Mouse (Mus musculus) frontal cortex, adult (tissue): Measurements from ENCODE around the gene Klf7.

Experiments
- ATAC-seq: cut with Nextera tagmentation; 2 replicates; pipeline ENCODE4 v1.9.2; 2017; ENCODE audit warnings: mild to moderate bottlenecking, moderate library complexity, mixed read lengths; ENCODE audit not compliant: low TSS enrichment

The Klf7 gene

DNA sequence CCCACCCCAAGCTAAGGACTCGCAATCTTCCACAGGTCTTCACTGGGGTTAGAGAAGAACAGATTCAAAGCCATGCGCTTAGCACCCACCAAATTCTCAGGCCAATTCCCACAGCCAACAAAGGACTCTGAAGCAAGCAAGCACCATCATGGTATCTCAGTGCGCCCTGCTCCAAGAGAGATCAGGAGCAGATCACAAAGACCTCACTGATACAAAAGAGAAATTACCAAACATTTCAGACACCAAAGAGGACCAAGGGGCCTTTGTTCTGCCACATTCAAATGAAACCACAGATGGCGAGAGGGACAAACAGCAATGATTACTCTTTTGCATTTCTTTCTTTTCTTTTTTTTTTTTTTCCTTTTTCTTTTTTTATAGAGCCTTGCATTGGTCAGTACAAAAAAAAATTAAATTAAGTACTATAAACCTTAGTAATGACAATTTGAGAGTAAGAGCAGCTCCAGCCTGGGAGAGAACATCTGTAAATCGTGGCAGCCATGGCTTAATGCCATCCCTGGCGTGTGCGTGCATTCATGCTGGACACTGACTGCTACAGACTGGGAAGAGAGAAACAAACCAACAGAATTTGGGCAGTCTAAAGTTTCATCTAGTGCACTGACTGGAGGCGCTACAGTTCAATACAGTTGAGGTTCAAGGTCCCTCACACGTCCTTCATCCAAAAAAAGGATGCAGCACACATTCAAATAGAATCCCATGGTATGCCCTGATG is 89.4 kb downstream of the Klf7 start:
- ATAC-seq = 0 out of 2 replicates have a peak, but pooled peaks have one; percentile 17

DNA sequence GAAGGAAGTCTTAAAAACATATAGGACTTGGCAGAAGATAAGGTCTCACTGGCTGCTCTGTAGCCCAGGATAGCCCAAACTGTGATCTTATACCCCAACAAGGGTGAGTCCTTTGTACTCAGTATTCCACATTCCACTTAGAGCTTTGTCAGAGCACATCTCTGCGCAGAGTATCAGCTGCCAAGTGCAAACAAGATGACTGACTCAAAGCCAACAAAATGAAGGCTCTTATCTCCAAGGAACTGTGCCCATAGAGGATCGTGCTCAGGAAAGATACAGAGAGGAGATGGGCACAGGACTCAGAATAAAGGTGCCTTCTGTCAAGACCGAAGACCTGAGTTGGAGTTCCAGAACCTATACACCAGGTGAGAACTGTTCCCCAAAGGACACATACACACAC is 100.1 kb downstream of the Klf7 start:
- ATAC-seq = no peak

GRCm38 (mm10) chr1:64020672-64021635 is 101.1 kb downstream of the Klf7 start:
- peak; percentile 43; the same call in 1 of the 2 replicates for ATAC-seq

GRCm38 (mm10) chr1:64019127-64019635 is 102.9 kb downstream of the Klf7 start:
- peak; percentile 46; the same call in 1 of the 2 replicates for ATAC-seq

- peak; percentile 11; the same call in 1 of the 2 replicates for ATAC-seq
Measured at GRCm38 (mm10) chr1:64018466-64019077, 103.5 kb downstream of the Klf7 start.

DNA sequence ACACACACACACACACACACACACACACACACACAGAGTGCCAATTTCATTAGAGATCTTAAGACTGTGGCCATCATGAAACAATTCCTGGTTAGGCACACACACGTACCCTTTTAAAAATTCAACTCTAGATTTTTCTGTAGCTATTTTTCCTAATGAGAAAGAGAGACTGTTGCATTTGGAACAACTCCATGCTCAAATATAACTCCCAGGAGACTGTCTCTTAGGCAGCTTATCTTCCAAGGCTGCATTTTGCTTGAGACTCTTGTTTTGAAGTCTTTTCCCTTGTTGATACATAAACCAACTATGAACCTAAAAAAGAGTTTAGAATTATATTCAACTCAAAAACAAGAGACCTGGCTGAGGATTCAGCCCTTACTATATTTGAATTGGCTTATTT is 108.0 kb downstream of the Klf7 start:
- ATAC-seq = peak; percentile 29; the same call in 1 of the 2 replicates

- ATAC-seq = no peak
Measured at GRCm38 (mm10) chr1:64008994-64009393, 113.1 kb downstream of the Klf7 start.

- ATAC-seq = no peak
Measured at GRCm38 (mm10) chr1:64008031-64008430, 114.1 kb downstream of the Klf7 start.

DNA sequence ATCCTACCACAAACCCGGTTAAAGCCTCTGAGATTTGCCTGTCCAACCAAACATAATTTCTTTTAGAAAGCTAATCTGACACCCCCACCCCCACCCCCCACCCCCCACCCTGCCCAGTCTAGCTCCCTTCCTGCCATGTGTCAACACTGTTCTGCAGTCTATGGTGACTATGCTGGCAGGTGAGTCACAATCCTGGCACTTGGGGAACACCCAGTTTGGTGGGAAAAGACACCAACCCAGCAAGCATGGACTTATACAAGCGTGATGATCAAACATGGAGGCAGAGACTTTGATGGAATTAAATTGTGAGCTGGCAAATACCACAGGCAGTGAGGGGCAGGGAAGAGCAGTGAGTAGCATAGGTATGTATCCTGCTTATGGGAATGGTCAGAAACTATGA is 116.9 kb downstream of the Klf7 start:
- no peak for ATAC-seq

DNA sequence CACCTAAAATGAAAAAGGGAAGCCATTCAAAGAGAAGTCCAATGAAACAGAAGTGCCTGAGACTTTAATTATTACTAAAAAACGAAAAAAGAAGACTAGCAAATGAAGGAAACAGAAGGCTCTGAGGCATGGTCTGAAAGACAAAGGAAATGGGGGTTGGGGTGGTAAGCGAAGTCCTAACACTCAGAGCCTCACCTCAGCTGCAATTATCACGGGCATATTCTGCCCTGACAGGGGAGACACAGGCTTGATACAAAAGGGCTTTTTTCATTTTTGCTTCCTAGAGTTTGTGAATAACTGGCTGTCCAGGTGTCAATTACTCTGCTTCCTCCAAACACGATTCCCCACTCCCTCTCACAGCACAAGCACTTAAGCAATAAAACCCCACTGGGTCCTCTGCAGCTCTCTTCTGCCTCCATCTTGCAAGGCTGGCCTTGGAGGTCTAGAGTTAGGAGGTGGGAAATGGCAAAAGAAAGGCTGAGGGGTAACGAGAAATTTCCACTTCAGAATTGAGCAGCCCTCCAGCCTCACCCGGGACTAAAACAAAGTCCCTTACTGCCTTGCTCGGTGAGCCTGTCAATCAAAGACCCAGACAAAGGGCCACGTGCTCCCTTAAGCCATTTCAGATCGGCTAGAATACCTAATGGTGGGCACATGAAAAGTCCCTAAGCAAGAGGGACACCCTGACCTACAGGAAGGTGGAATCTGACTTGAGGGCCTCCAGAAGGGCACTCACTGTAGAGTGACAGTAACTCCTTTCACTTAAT is 118.4 kb downstream of the Klf7 start:
- ATAC-seq = no peak

DNA sequence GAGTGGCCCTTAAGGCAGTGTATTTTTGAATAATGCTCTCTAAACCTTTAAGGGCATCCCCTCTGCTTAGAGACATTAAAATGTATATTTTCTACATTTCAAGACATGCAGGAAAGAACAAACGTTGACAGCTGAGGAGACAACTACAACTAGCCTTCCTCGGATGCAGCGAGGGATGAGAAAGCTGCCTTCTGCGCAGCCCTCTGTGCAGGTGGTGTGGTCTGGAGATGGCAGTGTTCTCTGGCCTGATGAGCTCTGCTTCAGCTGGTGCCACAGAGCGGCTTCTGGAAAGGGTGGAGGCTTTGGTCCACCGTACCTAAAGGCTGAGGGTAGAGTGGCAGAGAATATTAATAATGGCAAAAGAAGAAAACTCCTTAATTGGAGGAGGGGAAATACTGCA is 120.0 kb downstream of the Klf7 start:
- no peak for ATAC-seq

- ATAC-seq = no peak
Measured at GRCm38 (mm10) chr1:64000597-64000996, 121.5 kb downstream of the Klf7 start.

- no peak for ATAC-seq
Measured at GRCm38 (mm10) chr1:63999481-63999880, 122.6 kb downstream of the Klf7 start.

- no peak for ATAC-seq
Measured at GRCm38 (mm10) chr1:63998901-63999300, 123.2 kb downstream of the Klf7 start.

DNA sequence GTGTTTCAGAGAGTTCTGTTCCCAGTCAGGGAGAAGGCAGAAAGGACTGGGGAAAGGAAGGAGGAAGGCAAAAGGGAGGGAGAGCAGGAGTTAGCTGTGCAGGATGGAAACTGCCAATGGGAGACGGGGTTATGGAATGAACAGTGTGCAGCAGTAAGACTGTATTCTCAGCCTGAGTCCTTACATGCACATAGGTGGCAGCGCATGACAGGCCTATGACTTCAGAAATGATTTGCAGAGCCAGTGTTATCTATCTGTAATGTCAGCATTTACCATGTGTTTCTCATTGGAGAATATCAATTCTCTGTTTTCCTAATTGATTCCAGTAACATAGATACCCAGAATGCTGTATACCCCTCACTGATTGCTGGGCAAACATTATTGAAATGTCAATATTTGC is 123.9 kb downstream of the Klf7 start:
- ATAC-seq = no peak

DNA sequence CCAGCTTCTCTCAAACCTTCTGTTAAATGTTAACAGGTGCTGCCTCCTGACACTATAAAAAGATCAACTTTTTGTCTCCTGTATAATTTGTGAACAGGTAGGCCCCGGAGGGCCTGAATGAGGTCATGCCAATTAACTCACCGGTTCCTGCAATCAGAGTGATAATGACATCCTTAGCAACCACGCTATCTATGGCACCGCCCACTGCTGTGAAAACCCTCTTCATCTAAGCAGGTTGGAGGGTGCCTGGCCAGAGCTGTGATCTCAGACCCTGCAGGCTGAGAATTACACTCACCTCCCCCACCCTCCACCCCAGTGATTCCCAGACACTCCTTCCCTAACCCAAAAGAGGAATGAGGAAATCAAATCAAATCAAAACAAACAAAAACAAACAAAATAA is 126.3 kb downstream of the Klf7 start:
- ATAC-seq = no peak

DNA sequence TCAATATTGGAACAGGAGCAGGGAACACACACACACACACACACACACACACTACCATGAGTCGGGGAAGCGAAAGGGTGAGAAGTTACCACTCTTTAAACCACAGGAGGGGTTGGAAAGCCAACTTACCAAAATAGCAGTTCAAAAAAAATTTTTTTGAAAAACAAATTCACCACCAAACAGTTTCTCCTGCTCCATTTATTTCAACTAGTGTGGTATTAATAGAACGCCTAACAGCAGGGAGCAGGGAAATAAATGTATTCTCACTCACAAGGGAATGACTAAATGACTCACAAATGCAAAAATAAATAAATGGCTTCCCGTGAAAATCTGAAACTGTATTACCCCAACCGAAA is 127.0 kb downstream of the Klf7 start:
- ATAC-seq = peak; percentile 50

- ATAC-seq = peak; percentile 48
Measured at GRCm38 (mm10) chr1:63994248-63995136, 127.6 kb downstream of the Klf7 start.

DNA sequence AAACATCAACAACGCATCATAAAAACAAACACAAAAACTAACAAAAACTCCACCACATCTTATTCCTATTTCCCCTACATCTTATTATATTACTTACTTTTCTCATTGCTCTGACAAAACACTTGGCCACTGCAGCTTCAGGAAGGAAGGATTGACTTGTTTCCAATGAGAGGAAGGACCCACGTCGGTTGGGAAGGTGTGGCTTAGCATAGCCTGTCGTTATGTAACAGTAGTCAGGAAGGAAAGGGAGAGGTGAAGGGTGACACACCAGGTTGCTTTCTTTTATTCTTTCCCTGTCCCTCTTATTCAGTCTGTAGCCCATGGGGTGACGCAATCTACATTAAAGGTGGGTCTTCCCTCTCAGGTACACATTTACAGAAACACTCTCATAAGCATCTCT is 129.6 kb downstream of the Klf7 start:
- no peak for ATAC-seq

DNA sequence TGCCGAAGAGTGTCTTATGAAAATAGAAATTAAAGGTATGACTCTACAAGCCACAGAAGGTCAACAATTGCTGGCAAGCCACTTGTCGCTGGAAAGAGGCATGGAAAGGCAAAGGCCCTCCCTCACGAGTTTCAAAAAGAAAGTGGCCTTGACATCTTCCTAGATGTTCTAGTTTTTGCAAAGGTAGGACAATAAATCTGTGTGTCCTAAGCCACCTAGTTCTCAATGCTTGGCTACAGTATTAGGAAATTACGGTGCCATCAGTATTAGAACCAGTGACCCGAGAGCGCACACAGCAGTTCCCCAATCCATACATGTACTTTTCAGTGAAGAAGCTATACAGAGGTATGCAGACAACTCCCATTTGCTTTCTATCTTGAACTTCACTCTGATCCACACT is 131.7 kb downstream of the Klf7 start:
- no peak for ATAC-seq
